Mouse (Mus musculus) kidney, adult 2 months (tissue): ENCODE measurements at regions not wholly inside any gene's neighbourhood (a gene's known extent, or its start where the extent isn't known, plus 50 kb on each side); places are given as distances from the start of the nearest gene placed in this dataset.

Experiments used
- CTCF ChIP-seq: fragments of 200-500 bp; conservative IDR thresholded peaks from 2 replicates; pipeline ENCODE4 v1.5.1; 2011; ENCODE audit warnings: low read depth, mild to moderate bottlenecking, control low read depth, low read length, moderate library complexity, mixed read lengths; ENCODE audit not compliant: insufficient read depth, insufficient read length
- POLR2A ChIP-seq: fragments of 200-500 bp; IDR thresholded peaks from one replicate; pipeline ENCODE4 v1.6.1; 2011; ENCODE audit warnings: low read depth, low read length, control low read depth

GRCm38 (mm10) chr13:44419472-44420226 is 309.6 kb upstream of the Jarid2 start:
- no peak for TF ChIP-seq CTCF
- TF ChIP-seq POLR2A: no peak
